Mouse (Mus musculus): ENCODE data around the gene Krtap6-2.

GRCm38 (mm10) chr16:89403768-89404167 lies 16.1 kb downstream of the Krtap6-2 start, which contains the start of gene Krtap21-1:
- TF ChIP-seq CTCF (IDR thresholded peaks at IDR 0.05; ENCODE audit: control insufficient read depth, insufficient read depth, insufficient read length) (no peak), USF1 (IDR thresholded peaks at IDR 0.05; ENCODE audit: low read depth) (no peak), MYOD1 (IDR thresholded peaks at IDR 0.05; ENCODE audit: control insufficient read depth, insufficient read length, low read depth) (no peak), CEBPB (IDR thresholded peaks at IDR 0.05; ENCODE audit: low read depth) (no peak)
